Mouse (Mus musculus) adrenal gland, adult 18-20 months (tissue): Measurements from ENCODE around the gene Trappc1. TPM values are rescaled to one million over a fixed set of nuclear protein-coding genes. Genes with fewer than 3 reads are reported as not detected.

Experiments
- DNase-seq, 2 experiments: peaks; one replicate each; pipeline ENCODE4 v3.0.0; 2021 to 2022; ENCODE audit warnings: low spot score in 2 of 2
- total RNA-seq, 2 experiments: library from RNA; stranded (reverse); gene quantifications; 1 replicate in 1 of 2; 2 replicates in 1 of 2; pipeline ENCODE4 v1.2.3; 2021

Gene Trappc1
- total RNA-seq, 2 experiments from 2014 or later: 57.8 to 60.1 TPM

DNA sequence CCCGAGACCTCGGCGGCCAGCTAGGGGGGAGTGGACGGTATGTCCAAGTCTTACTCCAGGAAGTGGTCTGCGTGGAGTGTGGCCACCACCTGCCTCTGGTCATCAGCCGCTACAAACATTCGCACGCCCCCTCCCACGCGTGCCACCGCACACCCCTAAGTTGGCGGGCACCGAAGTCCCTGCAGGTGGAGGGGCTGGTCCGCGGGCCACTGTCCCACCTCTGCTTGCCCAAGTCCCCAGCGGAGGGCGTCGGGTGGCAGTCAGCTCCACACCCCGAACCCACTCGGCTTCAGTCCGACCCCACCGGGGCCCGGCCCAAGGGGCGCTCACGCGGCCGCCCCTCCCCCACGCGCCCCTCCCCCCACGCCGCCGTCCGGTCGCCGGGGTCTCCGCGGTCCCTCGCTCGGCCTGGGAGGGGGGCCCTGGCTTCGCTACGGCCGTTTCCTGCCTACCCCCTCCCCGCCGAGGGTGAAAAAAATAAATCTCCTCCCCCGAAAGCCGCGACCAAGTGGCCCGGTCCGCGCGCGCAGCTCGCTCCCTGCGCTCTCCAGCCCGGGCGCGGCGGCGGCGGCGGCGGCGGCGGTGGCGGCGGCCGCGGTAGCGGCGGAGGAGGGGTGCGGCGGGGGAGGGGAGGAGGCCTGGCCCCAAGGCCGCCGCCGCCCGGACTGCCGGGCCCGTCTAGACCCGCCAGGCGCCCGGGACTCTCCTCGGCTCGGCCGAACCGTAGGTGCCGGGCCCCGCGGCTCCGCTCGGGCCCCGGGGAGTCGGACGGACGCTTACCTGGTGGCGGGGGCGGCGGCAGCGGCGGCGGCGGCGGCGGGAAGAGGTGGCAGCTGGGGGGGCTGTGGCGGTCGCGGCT is 44.8 kb downstream of the Trappc1 start:
- DNase-seq: peak; percentile 56 to 62

DNA sequence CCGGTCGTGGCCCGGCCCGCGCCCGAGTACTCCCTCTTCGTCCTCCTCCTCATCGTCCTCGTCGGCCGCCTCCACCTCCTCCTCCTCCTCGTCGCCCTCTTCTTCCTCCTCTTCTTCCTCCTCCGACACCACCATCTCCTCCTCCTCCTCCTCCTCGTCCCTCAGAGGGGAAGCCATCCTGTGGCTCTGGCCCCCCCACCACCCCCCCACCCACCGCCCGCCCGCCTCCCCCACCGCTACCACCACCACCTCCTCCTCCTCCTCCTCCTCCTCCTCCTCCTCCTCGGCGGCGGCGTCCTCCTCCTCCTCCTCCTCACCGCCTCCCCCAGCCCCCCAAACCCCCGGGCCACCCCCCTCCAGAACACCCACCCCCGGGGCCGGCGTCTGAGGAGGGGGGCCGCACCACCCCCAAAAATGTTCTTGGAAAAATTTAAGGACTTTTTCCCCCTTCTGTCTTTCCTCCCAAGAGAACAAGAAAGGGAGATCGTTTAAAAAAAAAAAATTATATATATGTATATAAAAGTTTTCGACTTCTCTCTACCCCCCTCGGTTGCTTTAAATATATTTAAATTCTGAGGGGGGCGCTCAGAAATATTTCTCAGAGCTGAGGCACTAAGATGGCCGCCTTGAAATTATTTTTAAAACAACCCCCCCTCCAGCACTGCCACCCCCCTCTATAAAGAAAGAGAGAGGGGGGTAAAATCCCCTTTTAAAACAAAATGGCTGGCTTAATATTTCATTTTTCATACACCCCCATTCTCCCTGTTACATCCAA is 45.6 kb downstream of the Trappc1 start, which contains the start of gene Chd3:
Gene Chd3 (minus strand): TSS at position 192 of the 775 bp plus-strand sequence.
- DNase-seq: no peak

DNA sequence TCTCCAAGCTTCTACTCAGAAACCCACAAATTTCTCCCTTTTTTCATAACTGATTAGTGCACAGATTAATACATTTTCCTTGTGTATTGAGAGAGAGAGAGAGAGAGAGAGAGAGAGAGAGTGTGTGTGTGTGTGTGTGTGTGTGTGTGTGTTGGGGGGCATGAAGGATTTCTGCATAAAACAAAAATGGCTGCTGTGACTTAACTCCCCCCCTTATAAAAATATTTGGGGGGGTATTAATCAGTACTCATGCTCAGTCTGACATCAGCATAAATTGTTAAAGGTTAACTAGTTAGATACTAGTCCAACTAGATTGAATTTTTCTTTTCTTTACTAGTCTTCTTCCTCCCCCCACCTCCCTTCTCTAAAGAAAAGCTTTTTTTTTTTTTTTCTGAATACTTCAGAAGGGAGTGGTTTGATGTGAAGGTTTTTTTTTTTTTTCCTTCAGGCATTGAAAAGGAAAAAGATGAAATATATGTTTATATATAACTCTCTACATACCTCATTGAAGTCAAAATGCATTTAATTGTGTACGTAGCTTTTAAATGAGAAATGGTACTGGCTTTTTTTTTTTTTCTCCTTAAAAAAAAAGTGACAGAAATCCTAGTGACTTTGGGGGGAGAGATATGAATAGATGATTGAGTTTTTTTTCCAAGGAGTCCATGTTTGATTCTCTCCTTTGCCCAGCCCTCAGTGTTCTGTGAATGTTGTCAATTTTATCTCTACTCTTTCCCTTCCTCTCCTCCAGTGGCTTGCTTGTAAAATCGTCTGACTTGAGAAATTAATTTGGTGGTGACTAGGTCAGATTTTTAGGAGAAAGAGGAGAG is 46.4 kb downstream of the Trappc1 start:
- no peak for DNase-seq

DNA sequence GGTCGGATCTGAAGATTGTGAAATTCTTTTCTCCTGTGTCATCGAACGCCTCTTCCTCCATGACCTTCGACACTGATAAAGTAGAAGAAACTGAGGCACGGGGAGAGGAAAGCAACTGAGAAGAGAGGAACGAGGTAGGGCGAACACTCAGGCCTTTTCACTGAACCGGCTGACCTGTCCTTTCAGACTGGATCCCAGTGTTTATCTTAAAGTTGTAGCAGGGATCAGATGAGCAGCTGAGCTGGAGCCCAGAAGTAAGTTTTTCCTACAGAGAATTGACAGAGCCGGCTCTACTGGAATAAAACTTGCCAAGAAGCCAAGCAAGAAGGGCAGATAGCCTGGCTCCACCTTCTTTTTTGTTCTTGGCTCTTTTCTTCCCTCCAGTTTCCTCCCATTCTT is 47.0 kb downstream of the Trappc1 start:
- DNase-seq: no peak

DNA sequence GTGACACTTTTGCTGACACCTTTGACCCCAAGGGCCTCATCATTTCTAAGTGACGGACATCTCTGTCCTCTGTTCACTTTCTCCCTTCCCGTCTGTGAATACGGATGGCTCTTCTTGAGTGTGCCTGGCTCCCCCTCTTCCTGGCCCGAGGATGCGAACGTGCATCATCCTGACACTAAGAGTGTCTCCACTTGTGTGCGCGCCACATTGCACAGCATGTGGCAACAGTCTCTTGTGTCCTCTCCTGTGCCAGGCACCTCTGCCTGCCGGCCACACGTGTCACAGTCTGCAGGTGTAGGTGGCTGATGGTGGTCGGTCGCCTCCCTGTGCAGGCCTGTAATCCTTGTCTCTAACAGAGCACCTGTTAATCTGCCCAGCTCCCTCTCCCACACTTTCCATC is 47.8 kb downstream of the Trappc1 start:
- DNase-seq: no peak

DNA sequence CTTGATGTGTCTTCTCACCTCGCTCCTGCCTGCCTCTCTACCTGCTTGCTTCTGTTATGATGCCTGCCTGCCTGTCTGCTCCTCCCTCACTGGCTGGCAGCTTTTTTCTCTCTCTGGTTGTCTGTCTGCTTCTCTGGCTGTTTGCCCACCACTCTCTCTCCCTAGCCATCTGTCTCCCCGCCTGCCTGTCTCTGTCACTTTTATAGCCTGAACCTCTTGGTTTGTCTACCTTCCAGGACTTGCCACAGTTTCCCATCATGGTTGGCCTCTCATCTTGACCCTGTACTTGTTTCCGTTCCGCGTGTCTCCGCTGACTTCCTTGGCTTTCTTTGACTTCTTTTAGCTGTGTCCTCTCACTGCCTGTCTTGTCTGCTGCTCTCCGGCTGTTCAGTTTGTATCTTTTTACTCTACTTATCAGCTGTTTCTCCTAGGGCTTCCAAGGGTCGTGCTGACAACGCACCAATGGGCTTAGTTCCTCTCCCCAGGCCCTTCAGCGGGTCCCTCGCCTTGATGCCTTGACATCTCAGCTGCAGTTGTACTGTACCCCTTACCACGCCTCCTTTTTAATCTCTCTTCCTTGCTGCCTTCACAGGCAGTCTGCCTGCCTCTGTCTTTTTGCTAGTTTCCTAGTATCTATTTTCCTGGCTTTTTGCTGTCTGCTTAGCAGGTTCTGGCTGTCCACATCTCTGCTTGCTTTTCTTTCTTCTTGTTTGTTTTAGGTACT is 48.4 kb downstream of the Trappc1 start:
- DNase-seq: no peak

DNA sequence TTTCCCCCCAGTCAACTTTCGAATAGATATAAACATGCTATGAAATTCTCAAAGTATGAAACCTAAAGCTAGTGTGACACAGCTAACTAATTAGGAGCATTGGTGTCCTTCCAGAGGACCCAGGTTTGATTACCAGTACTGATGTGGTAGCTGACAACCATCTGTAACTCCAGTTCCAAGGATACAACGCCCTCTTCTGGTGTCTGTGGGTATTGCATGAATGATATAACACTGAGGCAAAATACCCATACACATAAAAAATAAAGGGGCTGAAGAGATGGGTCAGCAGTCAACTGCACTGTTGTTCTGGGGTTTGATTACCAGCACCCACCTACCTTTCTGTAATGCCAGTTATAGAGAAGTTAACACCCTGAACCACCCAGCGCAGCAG is 49.0 kb downstream of the Trappc1 start:
- DNase-seq: no peak

DNA sequence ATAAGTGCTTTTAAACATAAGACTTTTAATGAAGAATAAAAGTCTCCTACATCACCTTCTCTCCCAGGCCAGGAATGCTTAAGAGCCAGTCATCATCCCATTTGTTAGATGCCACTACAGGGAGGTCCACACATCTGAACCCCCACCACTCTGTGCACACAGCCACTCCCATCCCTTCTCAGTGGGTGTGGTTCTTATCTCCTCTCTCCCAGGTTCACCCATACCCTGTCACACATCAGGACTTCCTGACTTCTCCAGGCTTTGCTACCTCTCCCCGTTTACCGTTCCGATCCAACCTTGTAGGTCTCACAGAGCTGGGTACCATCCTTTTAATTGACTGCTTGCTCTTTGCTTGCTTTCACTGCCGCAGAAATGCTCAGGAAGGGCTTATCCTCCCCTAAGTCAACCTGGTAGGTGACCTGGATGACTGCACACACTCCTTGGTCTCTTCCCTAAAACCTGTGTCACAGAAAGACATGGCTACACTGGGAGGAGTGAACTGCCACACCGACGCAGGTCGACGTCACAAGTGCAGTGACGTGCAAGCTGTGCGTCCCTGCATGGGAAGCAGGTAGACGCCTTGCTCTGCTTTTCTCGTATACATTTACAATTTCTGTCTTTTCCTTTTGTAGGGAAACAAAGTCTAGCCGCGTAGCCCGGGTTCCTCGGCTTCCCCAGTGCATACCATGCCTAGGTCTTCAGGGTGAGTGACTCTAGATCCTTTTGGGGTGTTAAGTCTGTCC is 49.6 kb downstream of the Trappc1 start:
- no peak for DNase-seq

Other genes with a start within 250 kb of the Trappc1 start
- gene Vamp2, start 235.5 kb upstream of the Trappc1 start, total RNA-seq: 100 to 1,000 TPM; 106 to 137 TPM
- gene Per1, start 228.8 kb upstream of the Trappc1 start, total RNA-seq: 10 to 100 TPM; 66.6 to 77.7 TPM
- gene Hes7, start 203.6 kb upstream of the Trappc1 start, total RNA-seq: under 1 TPM in 1 of 2 experiments, not detected in 1; 0.26 TPM
- under 1 TPM; 0.43 to 0.61 TPM for gene 9130213A22Rik, start 201.4 kb upstream of the Trappc1 start, total RNA-seq
- gene Aloxe3, start 198.1 kb upstream of the Trappc1 start, total RNA-seq: 1 to 10 TPM; 1.1 to 1.6 TPM
- gene Alox12b, start 167.0 kb upstream of the Trappc1 start, total RNA-seq: not detected
- gene Alox8, start 126.1 kb upstream of the Trappc1 start, total RNA-seq: not detected
- under 1 TPM in 1 of 2 experiments, not detected in 1; 0.07 TPM for gene Gucy2e, start 86.9 kb upstream of the Trappc1 start, total RNA-seq
- 1 to 10 TPM; 3.6 to 4.1 TPM for gene Cntrob, start 205 bp upstream of the Trappc1 start, total RNA-seq
- 1 to 10 TPM; 6.8 to 8.8 TPM for gene Kcnab3, start 2.3 kb downstream of the Trappc1 start, total RNA-seq
- gene Rnf227, start 16.5 kb downstream of the Trappc1 start, total RNA-seq: 1 to 10 TPM; 5.2 to 5.5 TPM
- 100 to 1,000 TPM in 1 of 2 experiments, 10 to 100 TPM in 1; 87.6 to 109 TPM for gene Chd3, start 45.4 kb downstream of the Trappc1 start, total RNA-seq
- gene Naa38, start 71.5 kb downstream of the Trappc1 start, total RNA-seq: 100 to 1,000 TPM; 139 to 162 TPM
- gene Cyb5d1, start 71.7 kb downstream of the Trappc1 start, total RNA-seq: 10 to 100 TPM; 41.3 to 50.2 TPM
- gene Tmem88, start 74.3 kb downstream of the Trappc1 start, total RNA-seq: 1 to 10 TPM; 7.9 to 8.8 TPM
- 10 to 100 TPM; 32.7 to 34.8 TPM for gene Kdm6b, start 89.7 kb downstream of the Trappc1 start, total RNA-seq
- under 1 TPM; 0.13 TPM for gene Dnah2, start 225.1 kb downstream of the Trappc1 start, total RNA-seq
- under 1 TPM; 0.74 to 0.76 TPM for gene Efnb3, start 236.2 kb downstream of the Trappc1 start, total RNA-seq